Mouse (Mus musculus): ENCODE data around the gene Gm5426. TPM values are rescaled to one million over a fixed set of nuclear protein-coding genes. Genes with fewer than 3 reads are reported as not detected.
"Not testable (repeated sequence)": the region's sequence is repeated elsewhere in the genome, so short reads cannot be mapped to it uniquely, and the experiment has no call there.

Gene Gm5426
- total RNA-seq (2018; cell fraction: chromatin; rRNA removed), result not detected
- not detected for total RNA-seq (2018; cell fraction: cytosol; rRNA removed)
- 1 to 10 TPM in 1 of 26 experiments, not detected in 25; 7.3 TPM for total RNA-seq (2018; cell fraction: nucleus; rRNA removed)
- polyA plus RNA-seq (2018), result not detected in 3 replicates

- not testable (repeated sequence) for H3K4me3 ChIP-seq (ENCODE audit: inconsistent target); H3K27ac ChIP-seq; H3K36me3 ChIP-seq (ENCODE audit: inconsistent target); H3K79me2 ChIP-seq (ENCODE audit: inconsistent target)
- WGBS (ENCODE audit: missing documents), result 91% methylated on average over 6 of the region's 6 CpGs
These were observed at the start of gene Gm5426 for GRCm38 (mm10) chr10:96136451-96136850. Gene Gm5426, plus strand, starts transcription at chr10:96136603.

GRCm38 (mm10) chr10:96089744-96090143 is 46.7 kb upstream of the Gm5426 start:
- 82% methylated on average over 1 of the region's 1 CpGs for WGBS (ENCODE audit: missing documents)
- H3K36me3 ChIP-seq (ENCODE audit: inconsistent target), result no peaks in the 10 kb centered on the region
- H3K27ac ChIP-seq, result no peak overlapping the region
- H3K79me2 ChIP-seq (ENCODE audit: inconsistent target), result no peaks in the 10 kb centered on the region
- no peak overlapping the region for H3K4me3 ChIP-seq (ENCODE audit: inconsistent target)

- Histone ChIP-seq H3K4me3 (ENCODE audit: inconsistent target) (no peak overlapping the region), H3K27ac (no peak overlapping the region), H3K79me2 (ENCODE audit: inconsistent target) (no peaks in the 10 kb centered on the region), H3K36me3 (ENCODE audit: inconsistent target) (no peaks in the 10 kb centered on the region)
- WGBS (ENCODE audit: missing documents), result 93% methylated on average over 3 of the region's 3 CpGs
These were observed 46.0 kb upstream of the Gm5426 start for GRCm38 (mm10) chr10:96090388-96090787.

- Histone ChIP-seq H3K4me3 (ENCODE audit: inconsistent target) (no peak overlapping the region), H3K27ac (no peak overlapping the region), H3K79me2 (ENCODE audit: inconsistent target) (no peaks in the 10 kb centered on the region), H3K36me3 (ENCODE audit: inconsistent target) (no peaks in the 10 kb centered on the region)
- 77% methylated on average over 2 of the region's 2 CpGs for WGBS (ENCODE audit: missing documents)
These were observed 42.4 kb upstream of the Gm5426 start for GRCm38 (mm10) chr10:96093890-96094531.

GRCm38 (mm10) chr10:96094559-96094958 is 41.8 kb upstream of the Gm5426 start:
- 91% methylated on average over 2 of the region's 2 CpGs for WGBS (ENCODE audit: missing documents)
- H3K36me3 ChIP-seq (ENCODE audit: inconsistent target), result no peaks in the 10 kb centered on the region
- no peak overlapping the region for H3K4me3 ChIP-seq (ENCODE audit: inconsistent target)
- H3K27ac ChIP-seq, result no peak overlapping the region
- no peaks in the 10 kb centered on the region for H3K79me2 ChIP-seq (ENCODE audit: inconsistent target)

- Histone ChIP-seq H3K79me2 (ENCODE audit: inconsistent target) (no peaks in the 10 kb centered on the region), H3K4me3 (ENCODE audit: inconsistent target) (no peak overlapping the region), H3K36me3 (ENCODE audit: inconsistent target) (no peaks in the 10 kb centered on the region), H3K27ac (no peak overlapping the region)
- 77% methylated on average over 7 of the region's 7 CpGs for whole genome bisulfite sequencing (ENCODE audit: missing documents)
These were observed 39.7 kb upstream of the Gm5426 start for GRCm38 (mm10) chr10:96096730-96097129.

- Histone ChIP-seq H3K4me3 (ENCODE audit: inconsistent target) (no peak overlapping the region), H3K27ac (no peak overlapping the region), H3K36me3 (ENCODE audit: inconsistent target) (no peaks in the 10 kb centered on the region), H3K79me2 (ENCODE audit: inconsistent target) (no peaks in the 10 kb centered on the region)
- 92% methylated on average over 4 of the region's 4 CpGs for WGBS (ENCODE audit: missing documents)
These were observed 35.4 kb upstream of the Gm5426 start for GRCm38 (mm10) chr10:96101035-96101434.

GRCm38 (mm10) chr10:96104158-96104557 is 32.2 kb upstream of the Gm5426 start:
- Histone ChIP-seq H3K36me3 (ENCODE audit: inconsistent target) (no peaks in the 10 kb centered on the region), H3K4me3 (ENCODE audit: inconsistent target) (no peak overlapping the region), H3K79me2 (ENCODE audit: inconsistent target) (no peaks in the 10 kb centered on the region), H3K27ac (no peak overlapping the region)
- 84% methylated on average over 3 of the region's 3 CpGs for WGBS (ENCODE audit: missing documents)

GRCm38 (mm10) chr10:96104624-96105023 is 31.8 kb upstream of the Gm5426 start:
- H3K36me3 ChIP-seq (ENCODE audit: inconsistent target), result no peaks in the 10 kb centered on the region
- WGBS (ENCODE audit: missing documents), result 95% methylated on average over 4 of the region's 4 CpGs

GRCm38 (mm10) chr10:96105124-96105523 is 31.3 kb upstream of the Gm5426 start:
- H3K27ac ChIP-seq, result no peak overlapping the region
- WGBS (ENCODE audit: missing documents), result 100% methylated on average over 2 of the region's 2 CpGs

More at GRCm38 (mm10) chr10:96104624-96105023, 31.8 kb upstream of the Gm5426 start:
- no peak overlapping the region for H3K4me3 ChIP-seq (ENCODE audit: inconsistent target)
- no peaks in the 10 kb centered on the region for H3K79me2 ChIP-seq (ENCODE audit: inconsistent target)
- H3K27ac ChIP-seq, result no peak overlapping the region

GRCm38 (mm10) chr10:96106972-96107720 is 29.3 kb upstream of the Gm5426 start:
- H3K27ac ChIP-seq, result no peak overlapping the region
- 49% methylated on average over 3 of the region's 4 CpGs for WGBS (ENCODE audit: missing documents)
- H3K4me3 ChIP-seq (ENCODE audit: inconsistent target), result no peak overlapping the region
- H3K36me3 ChIP-seq (ENCODE audit: inconsistent target), result no peaks in the 10 kb centered on the region
- H3K79me2 ChIP-seq (ENCODE audit: inconsistent target), result no peaks in the 10 kb centered on the region

More at GRCm38 (mm10) chr10:96105124-96105523, 31.3 kb upstream of the Gm5426 start:
- Histone ChIP-seq H3K79me2 (ENCODE audit: inconsistent target) (no peaks in the 10 kb centered on the region), H3K4me3 (ENCODE audit: inconsistent target) (no peak overlapping the region), H3K36me3 (ENCODE audit: inconsistent target) (no peaks in the 10 kb centered on the region)

GRCm38 (mm10) chr10:96107825-96108224 is 28.6 kb upstream of the Gm5426 start:
- 85% methylated on average over 1 of the region's 1 CpGs for WGBS (ENCODE audit: missing documents)

GRCm38 (mm10) chr10:96115325-96115724 is 21.1 kb upstream of the Gm5426 start:
- Histone ChIP-seq H3K27ac (no peak overlapping the region), H3K4me3 (ENCODE audit: inconsistent target) (no peak overlapping the region), H3K36me3 (ENCODE audit: inconsistent target) (no peaks in the 10 kb centered on the region), H3K79me2 (ENCODE audit: inconsistent target) (no peaks in the 10 kb centered on the region)
- 73% methylated on average over 3 of the region's 3 CpGs for WGBS (ENCODE audit: missing documents)

More at GRCm38 (mm10) chr10:96107825-96108224, 28.6 kb upstream of the Gm5426 start:
- H3K36me3 ChIP-seq (ENCODE audit: inconsistent target), result no peaks in the 10 kb centered on the region
- H3K4me3 ChIP-seq (ENCODE audit: inconsistent target), result no peak overlapping the region
- H3K27ac ChIP-seq, result no peak overlapping the region
- no peaks in the 10 kb centered on the region for H3K79me2 ChIP-seq (ENCODE audit: inconsistent target)

- no peak overlapping the region for H3K4me3 ChIP-seq (ENCODE audit: inconsistent target)
- no peaks in the 10 kb centered on the region for H3K79me2 ChIP-seq (ENCODE audit: inconsistent target)
- 95% methylated on average over 2 of the region's 2 CpGs for WGBS (ENCODE audit: missing documents)
- no peak overlapping the region for H3K27ac ChIP-seq
- H3K36me3 ChIP-seq (ENCODE audit: inconsistent target), result no peaks in the 10 kb centered on the region
These were observed 15.6 kb upstream of the Gm5426 start for GRCm38 (mm10) chr10:96120821-96121220.
